Mouse (Mus musculus): ENCODE results near the gene Galnt4.
"Not testable (repeated sequence)": the region's sequence is repeated elsewhere in the genome, so short reads cannot be mapped to it uniquely, and the experiment has no call there.

The Galnt4 gene

GRCm38 (mm10) chr10:99157697-99158096 lies 49.7 kb downstream of the Galnt4 start:
- DNase-seq, result not testable (repeated sequence)

- DNase-seq, result peak; percentile 26
Observed at GRCm38 (mm10) chr10:99161987-99162582, 54.1 kb downstream of the Galnt4 start.
